Mouse (Mus musculus) cortical plate, adult 2 months (tissue): ENCODE measurements around the gene Olfr45. TPM values are rescaled to one million over a fixed set of nuclear protein-coding genes. Genes with fewer than 3 reads are reported as not detected.

Experiments
- H3K27ac ChIP-seq: fragments of 200-500 bp; 2 replicates; pipeline ENCODE4 v1.5.1; 2012; ENCODE audit warnings: low read length, control low read depth, inconsistent platforms; ENCODE audit not compliant: insufficient read depth
- H3K4me1 ChIP-seq: fragments of 200-500 bp; 2 replicates; pipeline ENCODE4 v1.6.1; 2011; ENCODE audit warnings: low read length; ENCODE audit not compliant: control insufficient read depth, insufficient read depth
- H3K4me3 ChIP-seq: fragments of 200-500 bp; 2 replicates; pipeline ENCODE4 v1.5.1; 2011; ENCODE audit warnings: mild to moderate bottlenecking, low read length, control low read depth; ENCODE audit not compliant: insufficient read depth
- CTCF ChIP-seq: fragments of 200-500 bp; IDR thresholded peaks from 2 replicates; pipeline ENCODE4 v1.5.1; 2011; ENCODE audit warnings: mild to moderate bottlenecking, control low read depth, low read length; ENCODE audit not compliant: insufficient read depth; ENCODE audit errors: extremely low read depth
- POLR2A ChIP-seq: fragments of 200-500 bp; IDR thresholded peaks from 2 replicates; pipeline ENCODE4 v1.6.1; 2011; ENCODE audit warnings: mild to moderate bottlenecking, low read length, control low read depth; ENCODE audit not compliant: insufficient read depth; ENCODE audit errors: extremely low read depth
- polyA plus RNA-seq: library from polyadenylated mRNA; depleted of rRNA; stranded (reverse); fragments of >200 nt; gene quantifications from 2 replicates; pipeline ENCODE4 v1.2.3, GENCODE M21; 2012; rRNA removed

Gene Olfr45
- polyA plus RNA-seq, 1 experiment, result not detected

- H3K27ac ChIP-seq, result no peak overlapping the region
- no peak overlapping the region for H3K4me3 ChIP-seq
- H3K4me1 ChIP-seq, result no peaks in the 10 kb centered on the region
- TF ChIP-seq POLR2A (no peak), CTCF (no peak)
Measured at GRCm38 (mm10) chr7:140721095-140721494, 39.3 kb downstream of the Olfr45 start.

- Histone ChIP-seq H3K4me1 (no peaks in the 10 kb centered on the region), H3K4me3 (no peak overlapping the region), H3K27ac (no peak overlapping the region)
- TF ChIP-seq CTCF (no peak), POLR2A (no peak)
Measured at GRCm38 (mm10) chr7:140725558-140725957, 43.8 kb downstream of the Olfr45 start.

- TF ChIP-seq POLR2A, result no peak
- peak; percentile 28; the same call in 1 of the 2 replicates for TF ChIP-seq CTCF
- no peaks in the 10 kb centered on the region for H3K4me1 ChIP-seq
- no peak overlapping the region for H3K4me3 ChIP-seq
- no peak overlapping the region for H3K27ac ChIP-seq
Measured at GRCm38 (mm10) chr7:140733162-140733561, 51.4 kb downstream of the Olfr45 start.

Other genes starting within 250 kb of the Olfr45 start
- not detected in 2 replicates for gene Olfr533, start 218.6 kb upstream of the Olfr45 start, polyA plus RNA-seq
- gene Olfr535, start 197.7 kb upstream of the Olfr45 start, polyA plus RNA-seq, result not detected in 2 replicates
- gene Olfr536, start 174.6 kb upstream of the Olfr45 start, polyA plus RNA-seq, result not detected in 2 replicates
- gene Olfr538, start 114.1 kb upstream of the Olfr45 start, polyA plus RNA-seq, result not detected in 2 replicates
- 0.02 and 0.08 TPM in 2 replicates for gene Olfr46, start 80.7 kb upstream of the Olfr45 start, polyA plus RNA-seq
- gene Olfr61, start 53.0 kb upstream of the Olfr45 start, polyA plus RNA-seq, result not detected in 2 replicates
- not detected in 2 replicates for gene Olfr53, start 35.5 kb upstream of the Olfr45 start, polyA plus RNA-seq
- gene Olfr539, start 22.0 kb upstream of the Olfr45 start, polyA plus RNA-seq, result 0.04 and 0.11 TPM in 2 replicates
- not detected in 2 replicates for gene Olfr541, start 15.3 kb downstream of the Olfr45 start, polyA plus RNA-seq
- gene Cyp2e1, start 81.8 kb downstream of the Olfr45 start, polyA plus RNA-seq, result 0.15 and 0.23 TPM in 2 replicates
- gene Syce1, start 105.9 kb downstream of the Olfr45 start, polyA plus RNA-seq, result 0.74 and 1.0 TPM in 2 replicates
- 17.5 and 21.4 TPM in 2 replicates for gene Zfp941, start 140.2 kb downstream of the Olfr45 start, polyA plus RNA-seq
- 3.4 and 4.1 TPM in 2 replicates for gene Urah, start 153.1 kb downstream of the Olfr45 start, polyA plus RNA-seq
- gene Scgb1c1, start 163.6 kb downstream of the Olfr45 start, polyA plus RNA-seq, result not detected in 2 replicates
- 0.32 and 0.46 TPM in 2 replicates for gene Odf3, start 165.9 kb downstream of the Olfr45 start, polyA plus RNA-seq
- 0.19 and 0.46 TPM in 2 replicates for gene Gm45785, start 174.4 kb downstream of the Olfr45 start, polyA plus RNA-seq
- gene Ric8a, start 175.0 kb downstream of the Olfr45 start, polyA plus RNA-seq, result 79.5 and 89.3 TPM in 2 replicates
- 34.3 and 38.3 TPM in 2 replicates for gene Bet1l, start 175.6 kb downstream of the Olfr45 start, polyA plus RNA-seq
- gene Psmd13, start 200.0 kb downstream of the Olfr45 start, polyA plus RNA-seq, result 96.6 and 103 TPM in 2 replicates
- 153 and 158 TPM in 2 replicates for gene Sirt3, start 200.4 kb downstream of the Olfr45 start, polyA plus RNA-seq
- gene Cox8b, start 218.5 kb downstream of the Olfr45 start, polyA plus RNA-seq, result 1.2 and 1.3 TPM in 2 replicates
- 0.44 and 0.54 TPM in 2 replicates for gene Nlrp6, start 239.0 kb downstream of the Olfr45 start, polyA plus RNA-seq